Mouse (Mus musculus) kidney, postnatal 10 days (tissue): ENCODE data around the gene Arnt2.

Experiments used
- DNase-seq: peaks from one replicate; pipeline ENCODE4 v3.0.0; 2021; ENCODE audit warnings: mixed read lengths

Arnt2 gene

DNA sequence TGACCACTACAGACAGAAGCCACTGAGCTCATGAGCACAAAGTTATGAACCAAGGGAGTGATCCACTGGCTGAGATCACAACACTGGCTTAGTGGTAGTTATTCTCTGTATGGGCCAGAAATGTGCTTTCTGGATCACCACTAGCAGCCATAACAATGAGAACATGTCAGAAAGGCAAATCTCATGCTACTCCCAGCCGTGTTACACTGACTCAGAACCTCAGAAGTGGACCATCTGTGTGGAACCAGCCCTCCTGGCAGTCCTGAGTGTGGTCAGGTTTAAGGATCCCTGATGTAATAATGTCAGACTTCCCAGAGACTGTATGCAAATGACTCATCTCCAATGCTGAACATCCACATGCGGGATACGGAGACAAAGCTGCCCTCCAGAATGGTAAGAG lies 13.4 kb downstream of the Arnt2 start:
- no peak for DNase-seq

DNA sequence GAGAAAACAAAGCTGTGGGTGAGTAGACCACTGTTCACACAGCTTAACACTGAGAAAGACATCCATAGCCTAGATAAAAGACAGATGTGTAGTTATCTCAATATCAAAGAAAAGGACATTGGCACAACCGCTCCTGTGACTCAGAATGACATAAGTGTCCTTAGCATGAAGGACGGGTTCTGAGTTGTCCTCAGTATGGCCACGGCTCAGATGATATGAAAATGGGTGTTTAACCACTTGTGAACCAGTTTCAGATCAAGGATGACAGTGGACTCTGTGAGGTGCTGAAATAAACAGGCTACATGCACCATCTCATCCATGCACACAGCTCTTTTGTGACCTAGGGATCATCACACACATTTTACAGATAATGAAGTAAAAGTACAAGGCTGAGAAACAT lies 22.1 kb downstream of the Arnt2 start:
- no peak for DNase-seq

DNA sequence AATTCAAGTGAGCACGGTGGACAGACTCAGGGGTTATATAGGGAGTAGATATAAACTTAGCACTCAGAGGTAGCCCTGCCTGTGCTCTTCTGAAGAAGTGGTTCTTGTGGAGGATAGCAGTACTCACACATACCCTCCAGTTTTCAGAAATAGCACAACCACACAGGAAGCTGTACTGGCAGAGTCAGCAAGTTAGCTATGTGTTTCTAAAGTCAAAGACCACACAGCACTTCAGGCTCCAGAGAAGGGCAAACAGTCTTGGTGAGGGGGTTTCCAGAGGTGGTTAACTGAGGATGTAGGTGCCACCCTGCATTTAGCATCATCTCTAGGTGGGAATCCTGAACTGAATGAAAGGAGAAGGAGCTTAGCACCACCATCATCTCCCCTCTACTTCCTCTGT lies 23.5 kb downstream of the Arnt2 start:
- no peak for DNase-seq

DNA sequence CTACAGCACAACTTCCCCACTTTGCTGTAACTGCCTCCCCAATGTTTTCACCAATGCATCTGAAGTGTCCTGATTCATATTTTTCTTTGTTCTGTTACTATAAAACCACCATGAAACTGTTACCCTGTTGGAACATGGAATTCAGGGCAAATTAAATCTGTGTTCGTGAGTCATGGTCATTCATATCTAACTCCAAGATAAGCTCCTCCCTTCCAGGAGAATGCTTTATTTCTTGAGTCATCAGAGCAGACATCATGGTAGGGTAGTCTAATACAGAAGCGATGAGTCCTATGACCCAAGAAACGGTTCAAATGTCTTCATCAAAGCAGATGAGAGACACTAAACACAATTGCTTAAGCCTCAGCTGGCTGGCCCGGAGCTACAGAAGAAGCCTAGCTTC lies 25.2 kb downstream of the Arnt2 start:
- DNase-seq: no peak

DNA sequence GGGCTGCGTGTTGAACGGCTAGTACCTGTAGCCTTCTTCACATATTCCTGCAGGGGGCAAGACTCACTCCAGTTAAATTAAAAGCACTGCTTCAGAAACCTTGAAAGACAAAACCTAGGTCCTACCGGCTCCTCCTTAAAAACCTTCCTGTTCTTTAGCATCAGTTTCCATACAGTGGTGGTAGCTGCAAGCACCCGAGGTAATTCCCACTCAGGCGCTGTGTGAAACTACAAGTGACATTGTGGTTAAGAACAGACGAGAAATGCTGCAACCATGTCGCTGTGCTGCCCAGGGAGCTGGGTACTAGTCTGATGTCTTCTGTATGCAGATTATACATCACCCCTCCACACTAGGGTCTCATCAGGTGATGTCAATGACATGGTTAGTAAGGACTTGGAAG lies 25.9 kb downstream of the Arnt2 start:
- DNase-seq: no peak

DNA sequence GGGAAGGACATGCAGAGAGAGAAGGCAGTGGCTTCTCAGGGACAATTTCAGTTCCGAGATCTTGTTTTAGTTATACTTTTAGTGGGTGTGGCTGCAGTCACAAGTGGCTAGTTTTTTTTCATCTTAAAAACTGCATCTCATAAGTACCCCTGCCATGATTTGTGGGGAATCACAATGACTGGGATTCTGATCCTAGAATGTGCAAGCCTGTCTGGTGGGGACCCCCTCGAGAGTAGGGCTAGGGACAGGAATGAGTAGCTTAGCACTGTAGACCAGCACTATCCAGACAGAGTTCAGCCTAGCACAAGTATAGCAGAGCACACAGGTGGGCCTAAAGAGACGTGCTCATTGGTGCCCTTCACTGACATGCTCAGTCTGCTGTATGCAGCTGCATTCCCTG lies 27.6 kb downstream of the Arnt2 start:
- no peak for DNase-seq

DNA sequence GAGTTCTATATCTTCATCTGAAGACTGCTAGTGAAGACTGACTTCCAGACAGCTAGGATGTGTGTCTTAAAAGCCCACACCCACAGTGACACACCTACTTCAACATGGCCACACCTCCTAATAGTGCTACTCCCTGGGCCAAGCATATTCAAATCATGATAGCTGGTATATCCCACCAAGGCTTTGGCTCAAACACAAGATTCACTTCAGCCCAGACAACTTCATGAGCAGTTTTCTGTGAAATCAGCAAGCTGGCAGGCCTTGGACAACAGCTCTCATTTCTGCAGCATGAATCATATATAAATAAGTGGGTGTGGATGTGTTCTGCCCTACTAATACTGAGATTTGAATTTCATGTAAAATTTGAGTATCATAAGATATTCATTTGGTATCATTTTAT lies 29.2 kb downstream of the Arnt2 start:
- no peak for DNase-seq

DNA sequence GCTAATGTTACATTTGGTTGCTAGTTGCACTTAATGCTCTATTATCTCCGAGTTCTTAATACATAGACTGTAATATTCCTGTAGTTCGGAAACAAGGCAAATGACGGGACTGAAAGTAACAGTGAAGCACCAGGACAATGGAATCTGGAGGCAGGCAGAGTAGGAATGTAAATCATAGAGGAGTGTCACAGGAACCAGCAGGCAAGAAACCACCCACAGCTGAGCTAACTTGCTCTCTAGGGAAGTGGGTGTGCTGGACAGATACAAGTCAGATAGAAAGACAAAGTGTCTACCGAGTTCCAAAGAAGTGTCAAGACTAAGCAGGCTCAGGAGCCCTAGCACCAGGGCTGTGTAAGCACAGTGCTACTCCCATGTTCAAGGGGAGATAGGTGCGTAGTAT lies 32.6 kb downstream of the Arnt2 start:
- DNase-seq: no peak

DNA sequence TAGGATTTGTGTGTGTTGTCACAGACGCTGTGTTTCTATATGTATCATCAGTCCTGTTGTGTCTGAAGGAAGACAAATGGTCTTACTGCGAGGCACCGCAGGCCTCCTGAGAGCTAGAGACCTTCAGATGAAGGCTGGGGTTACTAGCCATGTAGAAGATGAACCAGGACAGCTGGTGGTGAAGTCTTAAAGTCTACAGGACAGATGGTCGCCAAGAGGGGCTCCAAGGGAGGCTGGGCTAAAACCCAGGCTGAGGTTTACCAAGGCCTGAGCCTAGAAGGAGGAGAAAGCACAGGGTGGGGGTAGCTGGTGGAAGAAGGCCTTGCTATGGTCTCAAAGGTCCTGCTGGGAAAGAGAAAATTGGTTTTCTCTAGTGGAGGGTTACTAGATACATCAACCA lies 36.3 kb downstream of the Arnt2 start:
- no peak for DNase-seq

DNA sequence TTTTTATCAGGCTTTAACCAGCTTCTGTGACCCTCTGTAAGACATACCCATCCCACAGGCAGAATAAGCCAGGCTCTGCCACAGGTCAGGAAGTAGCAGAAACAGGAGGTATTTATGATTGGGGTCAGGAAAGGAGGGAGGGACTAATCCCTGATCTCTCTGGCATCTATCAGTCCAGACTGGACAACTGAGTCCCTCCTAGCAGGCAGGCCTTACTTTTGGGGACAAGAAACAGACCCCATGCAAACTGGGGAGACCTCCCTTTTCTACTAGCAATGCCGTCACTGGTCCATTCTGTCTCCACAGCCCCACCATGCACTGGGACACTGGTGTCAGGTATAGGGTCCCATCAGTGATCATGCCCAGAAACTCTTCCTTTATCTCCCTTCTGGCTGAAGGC lies 37.1 kb downstream of the Arnt2 start:
- DNase-seq: no peak

DNA sequence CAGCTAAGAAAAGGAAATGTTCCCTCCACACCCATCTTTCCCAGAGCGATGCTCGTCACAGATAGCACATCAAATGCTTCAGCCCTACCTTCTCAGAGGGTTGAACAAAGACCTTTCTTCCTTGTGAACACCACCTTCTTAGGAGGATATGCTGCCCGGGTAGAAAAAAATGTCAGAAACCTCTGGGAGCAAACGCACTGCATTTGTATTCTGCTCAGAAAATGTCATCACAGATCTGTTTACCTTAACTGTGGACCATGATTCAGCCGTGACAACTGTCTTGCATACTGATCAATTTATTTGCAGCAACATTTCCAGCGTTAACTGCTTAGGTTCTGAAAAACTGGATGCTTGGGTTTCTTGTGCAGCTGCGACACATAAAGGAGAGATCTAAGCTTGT lies 37.7 kb downstream of the Arnt2 start:
- no peak for DNase-seq

DNA sequence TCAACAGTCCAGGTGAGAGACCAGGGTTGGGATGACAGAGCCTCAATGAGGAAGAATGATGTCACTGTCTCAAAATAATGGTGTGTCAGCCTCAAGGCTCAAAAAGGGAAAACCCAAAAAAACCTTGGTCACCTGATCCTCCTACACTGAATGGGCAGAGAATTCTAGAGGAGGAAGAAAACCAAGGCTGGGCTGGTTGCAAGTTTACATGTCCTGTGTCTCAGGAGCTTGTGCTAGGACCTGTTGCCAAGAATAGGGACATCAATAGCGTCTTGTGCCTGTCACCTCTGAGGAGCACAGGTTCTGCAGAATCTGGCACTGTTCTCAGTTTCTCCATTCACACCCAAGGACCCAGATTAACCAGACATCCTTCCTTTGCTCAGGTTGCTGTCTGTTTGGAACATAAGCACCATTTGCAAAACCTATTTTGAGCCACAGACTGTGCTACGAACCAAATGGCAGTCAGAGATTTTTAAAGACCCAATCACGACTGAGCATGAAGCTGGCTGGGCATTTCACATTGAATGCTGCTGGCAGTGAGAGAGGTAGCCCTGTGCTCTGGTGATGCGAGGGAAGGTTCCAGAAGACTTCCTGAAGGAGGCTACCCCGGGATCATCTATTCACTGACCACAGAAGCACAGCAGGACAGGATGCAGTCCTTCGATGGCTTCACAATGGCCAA lies 38.9 kb downstream of the Arnt2 start:
- DNase-seq: no peak

DNA sequence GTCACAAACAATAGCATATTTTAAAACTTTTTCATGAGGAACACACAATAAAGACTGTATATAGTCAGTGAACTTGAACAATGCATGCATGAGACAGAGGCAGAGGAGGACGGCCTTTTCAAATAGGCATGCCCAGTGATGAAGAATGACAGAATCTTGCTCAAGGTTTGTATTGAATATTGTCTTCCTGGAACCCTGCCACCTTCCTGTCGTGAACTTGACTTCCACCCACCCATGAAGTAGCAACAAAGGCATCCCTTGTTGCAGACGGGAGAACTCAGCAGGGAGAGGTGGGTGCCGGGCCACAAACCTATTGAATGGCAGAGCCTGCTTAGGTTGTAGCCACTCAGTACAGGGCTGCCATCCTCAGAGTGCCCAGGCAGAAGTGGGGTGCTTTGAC lies 43.7 kb downstream of the Arnt2 start:
- no peak for DNase-seq

DNA sequence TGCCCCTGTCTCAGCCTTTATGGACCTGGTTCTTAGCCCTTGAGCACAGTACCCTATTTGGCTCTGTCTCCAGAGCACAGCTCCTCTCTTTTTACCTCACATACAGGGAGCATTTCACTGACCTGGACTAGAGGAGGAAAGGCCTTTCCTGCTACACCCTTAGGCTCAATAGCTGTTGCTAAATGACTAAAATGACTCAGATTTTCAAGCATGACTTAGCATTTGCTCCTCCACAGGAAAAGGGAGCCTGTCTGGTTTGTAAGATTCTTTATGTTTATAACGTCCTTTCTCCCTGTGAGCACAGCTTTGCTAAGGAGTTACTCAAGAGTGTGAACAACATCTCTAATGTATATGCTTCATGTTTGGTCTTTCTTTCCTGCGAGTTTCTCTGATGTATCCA lies 47.3 kb downstream of the Arnt2 start:
- DNase-seq: no peak

DNA sequence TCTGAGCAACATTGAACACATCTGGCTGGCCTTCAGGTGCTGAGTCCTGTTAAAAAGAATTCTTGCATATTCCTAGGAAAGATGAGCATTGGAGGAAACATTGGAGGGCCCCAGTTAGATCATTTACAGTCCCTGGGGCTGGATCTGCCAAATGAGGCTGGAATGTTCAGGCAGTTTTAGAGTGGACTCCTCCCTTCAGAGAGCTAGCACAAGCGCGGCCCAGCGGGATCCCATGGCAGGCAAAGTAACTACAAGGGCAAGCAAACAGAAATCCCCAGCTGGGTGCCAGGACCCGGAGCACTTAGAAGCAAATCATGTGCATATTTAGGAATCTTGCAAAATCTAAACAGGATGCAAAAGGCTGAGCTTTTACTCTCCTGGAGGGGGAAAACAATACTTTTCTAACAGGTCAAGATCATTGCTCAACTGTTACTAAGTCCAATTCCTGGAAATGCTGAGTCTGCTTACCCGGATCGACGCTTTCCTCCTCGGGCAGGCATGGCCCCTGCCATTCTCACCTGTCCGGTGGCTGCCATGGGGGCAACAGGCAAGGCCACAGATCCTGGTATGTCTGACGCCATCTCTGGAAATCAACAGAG lies 48.8 kb downstream of the Arnt2 start:
- peak; percentile 66 for DNase-seq

DNA sequence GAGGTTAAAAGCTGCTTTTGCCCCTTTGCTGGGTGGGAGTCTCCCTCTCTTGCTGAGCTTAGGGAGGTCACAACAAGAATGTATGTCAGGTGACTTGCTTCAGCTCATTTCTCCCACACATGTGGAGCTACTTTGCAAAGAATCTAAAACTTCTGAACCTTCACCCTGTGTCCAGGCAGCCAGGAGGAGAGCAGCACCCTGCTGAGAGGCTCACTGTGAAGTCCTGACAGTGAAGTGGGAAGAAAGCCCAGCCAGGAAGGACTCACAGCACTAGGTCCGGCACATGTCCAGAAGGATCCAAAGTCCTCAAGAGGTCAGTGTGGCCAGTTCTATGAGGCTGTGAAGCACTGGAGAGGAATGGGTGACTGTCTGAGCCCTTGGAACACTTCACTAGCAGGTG lies 51.5 kb downstream of the Arnt2 start:
- peak; percentile 68 for DNase-seq

DNA sequence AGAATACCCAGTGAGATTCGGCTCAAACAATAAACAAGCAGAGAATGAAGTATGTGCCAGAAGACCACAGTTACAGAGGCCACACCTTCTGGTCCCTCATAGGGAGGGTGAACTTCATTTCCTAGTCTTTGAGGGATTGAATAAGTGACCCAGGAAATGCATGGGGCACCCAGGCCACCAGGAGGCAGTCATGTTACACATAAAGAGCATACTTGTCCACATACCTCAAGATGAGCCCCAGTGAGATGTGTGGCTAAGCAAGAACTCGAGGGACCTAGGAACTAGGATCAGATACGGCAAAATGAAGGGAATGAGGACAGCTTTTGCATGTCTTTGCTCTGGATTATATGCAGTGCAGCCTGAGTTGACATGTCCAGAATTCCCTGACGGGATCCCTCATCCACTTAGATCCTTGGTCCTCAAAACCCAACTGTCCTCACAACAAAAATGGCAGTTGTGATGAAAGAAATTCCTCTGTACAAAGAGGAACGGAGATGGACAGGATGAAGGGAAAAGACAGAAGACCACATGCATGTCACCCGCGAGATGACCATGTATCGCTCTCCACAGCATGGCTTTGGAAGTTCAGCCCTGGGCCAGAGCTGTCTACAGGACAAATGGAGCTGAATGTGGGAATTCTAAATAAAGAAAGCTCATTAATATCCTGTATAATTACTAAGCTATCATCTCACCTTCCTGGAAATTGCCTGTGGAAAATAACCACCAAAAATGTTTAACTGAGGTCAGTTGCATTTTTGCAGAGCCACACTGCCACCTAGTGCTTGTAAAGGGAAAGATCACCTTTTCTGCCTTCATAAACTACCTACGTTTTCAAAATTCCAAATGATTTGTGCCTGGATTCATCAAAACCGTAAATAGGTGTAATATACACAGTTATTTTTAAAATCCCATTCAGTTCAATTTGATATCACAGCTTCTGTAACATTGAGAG lies 54.1 kb downstream of the Arnt2 start:
- DNase-seq: peak; percentile 80

DNA sequence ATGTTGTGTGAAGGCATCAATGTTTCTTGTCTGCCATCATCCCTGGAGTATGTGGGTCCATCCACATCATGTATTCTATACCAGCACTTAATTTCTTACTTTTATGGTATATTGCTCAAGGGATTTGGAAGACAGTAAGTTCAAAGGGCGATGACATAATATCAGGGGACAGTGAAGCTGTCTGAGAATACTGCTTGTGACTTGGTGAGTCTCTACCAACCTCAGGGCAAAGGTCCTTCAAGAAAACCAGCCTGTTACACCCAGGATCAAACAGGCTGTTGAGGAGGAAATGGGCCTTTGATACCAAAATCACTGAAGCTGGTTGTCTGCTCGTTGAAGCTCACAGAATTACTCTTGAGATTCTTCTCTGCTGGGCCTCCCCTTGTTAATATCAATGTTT lies 55.1 kb downstream of the Arnt2 start:
- DNase-seq: no peak

DNA sequence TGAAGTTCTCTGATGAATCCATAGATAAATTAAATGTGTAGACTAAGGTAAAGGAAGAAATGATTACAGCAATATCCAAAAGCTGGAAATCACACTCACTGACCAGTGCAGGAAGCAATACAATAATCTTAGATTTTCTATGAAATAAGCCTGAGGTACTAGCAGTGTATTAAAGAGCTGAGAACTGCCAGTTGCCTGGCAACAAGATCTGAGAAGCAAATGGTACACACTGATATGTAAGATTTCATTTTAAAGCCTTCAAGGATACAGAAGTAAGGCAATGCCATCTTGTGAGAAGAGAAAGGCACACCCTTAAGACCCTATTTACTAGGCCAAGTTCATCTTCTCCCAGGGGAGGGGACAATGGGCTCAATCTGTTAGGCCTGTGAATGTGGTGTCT lies 59.4 kb downstream of the Arnt2 start:
- DNase-seq: no peak

DNA sequence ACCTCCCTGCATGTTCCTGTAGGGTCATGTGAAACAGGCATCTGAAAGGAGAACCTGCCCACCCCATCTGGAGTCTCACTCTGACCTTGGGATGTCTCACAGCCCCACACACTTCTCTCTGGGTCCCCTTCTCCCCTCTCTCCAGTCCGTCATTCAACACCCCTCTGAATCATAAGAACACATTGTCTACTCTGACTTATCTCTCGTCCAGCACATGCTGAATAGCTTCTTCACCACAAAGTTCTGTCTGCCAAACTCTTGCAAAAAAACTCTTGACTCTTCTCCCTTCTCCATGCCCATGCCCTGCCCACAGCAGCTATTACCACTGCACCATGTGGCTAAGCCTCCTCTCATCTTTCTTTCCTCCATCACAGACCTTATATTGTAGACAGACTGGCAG lies 60.0 kb downstream of the Arnt2 start:
- DNase-seq: no peak

DNA sequence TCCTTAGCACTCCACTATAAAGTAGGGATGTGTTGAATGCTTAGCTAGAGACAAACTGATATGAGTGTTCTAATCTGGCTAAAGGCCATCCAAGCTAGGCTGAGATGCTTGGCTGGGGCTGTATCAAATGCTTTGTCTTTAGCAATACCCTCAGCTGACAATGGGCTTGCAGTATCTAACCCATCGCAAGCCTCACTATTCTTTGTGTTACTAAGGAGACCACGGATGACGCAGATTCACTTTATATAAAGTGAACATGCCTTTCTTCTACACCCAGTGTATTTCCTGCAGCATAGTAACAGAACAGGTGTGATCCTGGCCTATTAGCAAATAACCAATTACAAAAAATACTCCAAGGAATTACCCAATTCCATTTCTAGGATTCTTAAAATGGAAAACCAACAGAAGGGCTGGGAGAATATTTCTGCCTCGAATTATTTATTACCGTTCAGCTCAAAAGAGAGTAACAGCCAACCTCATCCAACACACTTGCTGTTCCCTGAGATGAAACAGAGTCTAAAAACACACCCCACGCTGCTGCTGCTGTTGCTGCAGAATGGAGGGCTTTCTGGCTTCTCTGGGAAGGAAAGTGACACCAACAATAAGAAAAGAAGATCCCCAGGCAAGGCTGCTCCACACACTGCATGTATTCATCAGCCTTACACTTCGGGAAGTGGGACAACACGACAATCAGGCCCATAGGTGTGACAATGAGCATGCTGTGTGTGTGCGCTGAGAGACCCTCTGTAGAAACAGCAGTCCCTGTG lies 61.6 kb downstream of the Arnt2 start:
- no peak for DNase-seq

DNA sequence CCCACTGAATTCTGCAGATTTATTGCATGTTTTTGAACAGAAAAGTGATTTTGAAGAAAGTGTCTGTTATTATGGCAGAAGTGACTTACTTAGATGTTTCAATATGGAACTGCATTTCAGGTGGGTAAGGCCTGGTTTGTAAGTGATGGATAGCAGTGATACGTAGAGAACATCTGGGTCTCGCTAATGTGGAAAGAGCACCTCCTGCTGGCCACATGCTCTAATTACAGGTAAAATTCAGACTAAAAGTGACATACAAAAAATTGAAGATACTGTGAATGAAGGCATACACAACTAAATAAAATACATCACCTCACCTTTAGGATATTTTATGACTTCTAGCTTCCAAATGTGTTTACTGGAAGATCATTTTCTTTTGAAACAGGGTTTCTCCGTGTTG lies 66.8 kb downstream of the Arnt2 start:
- no peak for DNase-seq

DNA sequence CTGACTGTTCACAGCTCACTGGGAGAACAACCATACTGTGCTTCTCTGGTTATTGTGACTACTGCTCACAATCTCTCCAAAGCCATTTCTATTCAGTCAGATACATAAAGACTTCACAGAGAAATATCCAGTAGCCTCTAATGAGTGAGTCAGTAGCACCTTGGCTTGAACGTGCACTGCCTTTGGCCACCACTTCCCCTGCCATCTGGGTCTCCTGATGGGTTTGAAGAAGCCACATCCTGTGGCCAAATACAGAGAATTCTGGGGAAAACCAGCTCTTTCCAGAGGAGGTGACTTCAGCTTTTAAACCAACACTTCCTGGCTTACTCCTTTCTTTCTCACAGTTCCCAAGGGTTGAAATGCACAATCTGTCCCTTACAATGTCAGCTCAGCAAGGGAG lies 69.0 kb downstream of the Arnt2 start:
- no peak for DNase-seq
